Mouse (Mus musculus): ENCODE measurements at regions not wholly inside any gene's neighbourhood (a gene's known extent, or its start where the extent isn't known, plus 50 kb on each side); places are given as distances from the start of the nearest gene placed in this dataset.

DNA sequence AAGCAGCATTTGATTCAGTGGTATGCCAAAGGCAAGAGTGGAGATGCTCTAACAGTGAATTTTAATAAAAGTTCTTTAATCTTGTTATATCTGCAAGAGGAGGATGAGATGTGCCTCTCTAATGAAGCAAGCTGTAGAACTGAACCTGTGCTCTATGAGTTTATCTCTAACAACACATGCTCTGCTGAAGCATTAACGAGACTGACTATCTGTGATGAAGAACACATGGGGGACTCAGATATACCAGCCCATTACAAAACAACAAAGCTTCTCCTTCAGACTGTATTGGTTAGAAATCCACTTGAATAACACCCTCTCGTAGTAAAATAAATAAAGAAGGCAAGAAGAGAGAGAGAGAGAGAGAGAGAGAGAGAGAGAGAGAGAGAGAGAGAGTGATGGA is 53.4 kb upstream of the Gm4985 start:
- TF ChIP-seq POLR2A (IDR thresholded peaks at IDR 0.05; ENCODE audit: extremely low read depth, insufficient read depth, low read length) (no peak), CTCF (IDR thresholded peaks at IDR 0.05; ENCODE audit: low read depth, low read length) (no peak)

All from liver, adult 2 months (tissue).